Mouse (Mus musculus) CH12.LX (cell line): ENCODE measurements at regions not wholly inside any gene's neighbourhood (a gene's known extent, or its start where the extent isn't known, plus 50 kb on each side); places are given as distances from the start of the nearest gene placed in this dataset.

Source experiments
- CTCF ChIP-seq, 2 experiments: IDR thresholded peaks in 1 of 2; conservative IDR thresholded peaks in 1 of 2; 2 replicates each; pipeline ENCODE4 v1.5.1; 2011 to 2012; ENCODE audit warnings: low read depth in 2 of 2, low read length in 2 of 2, improper control_type of control experiment in 1 of 2, inconsistent platforms in 1 of 2, mild to moderate bottlenecking in 1 of 2, moderate library complexity in 1 of 2
- GABPA ChIP-seq: IDR thresholded peaks from 2 replicates; pipeline ENCODE4 v1.6.1; 2012; ENCODE audit warnings: low read depth, low read length, improper control_type of control experiment, inconsistent platforms; ENCODE audit not compliant: insufficient replicate concordance
- JUN ChIP-seq: IDR thresholded peaks from 2 replicates; pipeline ENCODE4 v1.6.1; 2011; ENCODE audit warnings: low read depth, mild to moderate bottlenecking, low read length, improper control_type of control experiment, moderate library complexity; ENCODE audit not compliant: insufficient read depth
- MEF2A ChIP-seq: IDR thresholded peaks from 2 replicates; pipeline ENCODE4 v1.6.1; 2014; ENCODE audit warnings: low read depth, mild to moderate bottlenecking, inconsistent platforms, low read length, improper control_type of control experiment, borderline replicate concordance
- NELFE ChIP-seq: IDR thresholded peaks from 2 replicates; pipeline ENCODE4 v1.6.1; 2011; ENCODE audit warnings: low read depth, low read length, improper control_type of control experiment
- POLR2A ChIP-seq: IDR thresholded peaks from 2 replicates; pipeline ENCODE4 v1.6.1; 2011; ENCODE audit warnings: low read depth, mild to moderate bottlenecking, improper control_type of control experiment, low read length
- TBP ChIP-seq: conservative IDR thresholded peaks from 2 replicates; pipeline ENCODE4 v1.6.1; 2011; ENCODE audit warnings: low read depth, low read length, improper control_type of control experiment
- TCF12 ChIP-seq: IDR thresholded peaks from 2 replicates; pipeline ENCODE4 v1.6.1; 2014; ENCODE audit warnings: low read depth, mild to moderate bottlenecking, inconsistent platforms, low read length, improper control_type of control experiment
- USF1 ChIP-seq: IDR thresholded peaks from 2 replicates; pipeline ENCODE4 v1.6.1; 2014; ENCODE audit warnings: low read depth, mild to moderate bottlenecking, inconsistent platforms, low read length, improper control_type of control experiment
- ZKSCAN1 ChIP-seq: IDR thresholded peaks from 2 replicates; pipeline ENCODE4 v1.6.1; 2012; ENCODE audit warnings: low read depth, inconsistent platforms, low read length, improper control_type of control experiment, borderline replicate concordance

DNA sequence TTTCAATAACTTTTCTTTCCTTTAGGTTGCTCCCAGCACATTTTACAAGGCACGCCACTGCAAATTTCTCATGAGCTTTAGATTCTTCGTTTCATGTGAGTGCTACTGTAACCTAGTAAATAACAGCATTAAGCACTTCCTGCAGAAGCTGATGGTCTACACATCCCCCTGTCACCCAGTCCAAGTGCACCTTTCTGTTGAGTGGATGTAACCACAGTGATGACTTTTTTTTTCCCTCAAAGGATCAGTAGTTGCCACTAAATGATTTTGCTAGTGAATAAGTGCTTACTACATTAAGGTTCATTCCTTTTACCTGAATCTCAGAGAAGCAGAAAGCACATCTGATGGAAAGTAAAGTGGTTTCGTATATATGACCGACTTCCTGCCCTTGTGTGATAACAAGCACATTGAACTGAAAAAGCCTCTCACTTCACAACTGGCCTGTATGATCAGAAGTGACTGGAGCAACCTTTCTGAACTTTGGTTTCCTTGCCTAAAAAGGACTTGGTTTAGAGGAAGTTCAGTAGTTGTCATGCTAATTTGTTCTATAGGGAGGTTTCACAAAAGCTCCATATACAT is 453.0 kb upstream of the Klf6 start:
- TF ChIP-seq GABPA (no peak), JUN (no peak), CTCF (conservative IDR thresholded peaks at IDR 0.05 in 1 of 2, IDR thresholded peaks at IDR 0.05 in 1 of 2; ENCODE audit: low read depth in 2 of 2, low read length in 2 of 2) (no peak), POLR2A (no peak), TBP (no peak), ZKSCAN1 (no peak), TCF12 (no peak), USF1 (no peak), MEF2A (no peak), NELFE (no peak)
